Mouse (Mus musculus) embryonic facial prominence, embryonic 10.5 days (tissue): ENCODE data around the gene Agpat1. TPM values are rescaled to one million over a fixed set of nuclear protein-coding genes. Genes with fewer than 3 reads are reported as not detected.

Experiments used
- DNase-seq: peaks from one replicate; pipeline ENCODE4 v3.0.0-alpha.2; 2017; ENCODE audit warnings: low spot score
- H3K27ac ChIP-seq: fragments of 300-500 bp; sonication (generic); replicated peaks from 2 replicates; pipeline ENCODE4 v1.5.1; 2016; ENCODE audit warnings: mild to moderate bottlenecking
- H3K27me3 ChIP-seq: fragments of 300-500 bp; sonication (generic); replicated peaks from 2 replicates; pipeline ENCODE4 v1.6.1; 2016; ENCODE audit warnings: low read depth, mild to moderate bottlenecking; ENCODE audit not compliant: poor library complexity, severe bottlenecking
- H3K36me3 ChIP-seq: fragments of 300-500 bp; sonication (generic); replicated peaks from 2 replicates; pipeline ENCODE4 v1.6.1; 2016; ENCODE audit warnings: mild to moderate bottlenecking, moderate library complexity
- H3K4me1 ChIP-seq: fragments of 300-500 bp; sonication (generic); 2 replicates; pipeline ENCODE4 v1.6.1; 2016
- H3K4me3 ChIP-seq: fragments of 300-500 bp; sonication (generic); 2 replicates; pipeline ENCODE4 v1.5.1; 2016; ENCODE audit warnings: mild to moderate bottlenecking, moderate library complexity
- H3K9me3 ChIP-seq: fragments of 300-500 bp; sonication (generic); 2 replicates; pipeline ENCODE4 v1.6.1; 2016; ENCODE audit warnings: mild to moderate bottlenecking
- WGBS: fragments of 180-500 bp; shearing (Covaris S2); methylation state at CpG from one replicate; pipeline ENCODE4 v1.1.7; 2016; 5-methylcytosine and 5-hydroxymethylcytosine counted together
- polyA plus RNA-seq: library from polyadenylated mRNA; unstranded; fragments of >200 nt; fragmentation: Nextera tagmentation; extraction: Ambion mirVana; gene quantifications from 2 replicates; pipeline ENCODE4 v1.2.1, GENCODE M21; 2016

Gene Agpat1
- polyA plus RNA-seq, 1 experiment from 2014 or later: 51.3 TPM

DNA sequence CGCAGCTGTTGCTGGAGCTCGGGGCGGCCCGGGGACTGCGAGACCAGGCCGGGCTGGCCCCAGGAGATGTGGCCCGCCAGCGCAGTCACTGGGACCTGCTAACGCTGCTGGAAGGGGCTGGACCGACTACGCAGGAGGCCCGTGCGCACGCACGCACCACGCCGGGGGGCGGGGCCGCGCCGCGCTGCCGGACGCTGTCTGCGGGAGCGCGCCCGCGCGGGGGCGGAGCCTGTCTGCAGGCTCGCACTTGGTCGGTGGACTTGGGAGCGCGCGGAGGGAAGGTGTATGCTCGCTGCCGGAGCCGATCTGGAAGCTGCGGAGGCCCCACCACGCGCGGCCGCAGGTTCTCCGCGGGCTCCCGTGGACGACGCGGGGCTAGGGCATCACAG is 16.6 kb upstream of the Agpat1 start:
- under 1% methylated on average over 50 of the region's 50 CpGs for WGBS
- peak; percentile 98 for DNase-seq
- Histone ChIP-seq H3K4me3 (peak overlapping the region; percentile 86), H3K9me3 (no peaks in the 10 kb centered on the region), H3K27me3 (no peaks in the 10 kb centered on the region; the same call in 1 of the 2 replicates), H3K27ac (peak overlapping the region; percentile 97), H3K36me3 (no peaks in the 10 kb centered on the region), H3K4me1 (peaks cover 76% of the 10 kb centered on the region)

DNA sequence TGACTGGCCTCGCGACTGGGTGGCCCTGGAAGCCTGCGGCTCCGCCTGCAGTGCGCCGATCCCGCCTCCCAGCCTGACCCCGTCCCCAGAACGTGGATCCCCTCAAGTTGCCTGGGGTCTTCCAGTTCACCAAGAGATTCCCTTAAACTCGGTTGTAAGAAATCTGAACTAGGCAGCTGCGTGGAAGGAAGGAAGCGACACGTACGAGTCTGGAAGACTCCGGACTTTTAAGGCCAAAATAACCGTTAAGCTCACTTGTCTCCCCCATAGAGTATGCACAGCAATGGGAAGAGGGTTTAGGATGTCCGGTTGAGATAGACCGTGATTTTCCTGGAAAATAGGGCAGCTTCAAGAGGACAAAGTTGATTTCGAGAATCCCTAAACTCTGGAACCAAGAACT is 16.2 kb upstream of the Agpat1 start:
- no peak for DNase-seq
- 6% methylated on average over 19 of the region's 19 CpGs for WGBS
- H3K27ac ChIP-seq: peak overlapping the region; percentile 97
- H3K9me3 ChIP-seq: no peaks in the 10 kb centered on the region
- H3K4me3 ChIP-seq: peak overlapping the region; percentile 86
- H3K4me1 ChIP-seq: peaks cover 76% of the 10 kb centered on the region
- H3K27me3 ChIP-seq: no peaks in the 10 kb centered on the region; the same call in 1 of the 2 replicates
- no peaks in the 10 kb centered on the region for H3K36me3 ChIP-seq

DNA sequence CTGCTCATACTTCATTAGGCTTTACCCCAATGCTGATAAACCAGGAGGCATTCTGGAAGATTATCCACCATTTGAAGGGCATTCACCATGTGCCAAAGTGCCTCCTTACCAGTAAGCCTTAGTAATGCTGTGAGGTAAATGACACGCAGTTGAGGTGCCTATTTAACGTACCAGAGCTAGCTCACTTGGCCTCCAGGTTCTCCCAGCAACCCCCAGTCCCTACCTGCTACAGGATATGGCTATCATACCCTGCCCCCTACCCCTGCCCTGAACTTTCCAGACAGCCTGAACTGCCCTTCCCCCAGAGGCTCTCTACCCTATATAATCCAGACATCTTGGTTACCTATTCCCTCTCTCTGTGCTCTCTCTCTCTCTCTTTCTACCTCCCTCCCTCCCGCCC is 15.3 kb upstream of the Agpat1 start:
- Histone ChIP-seq H3K27me3 (no peaks in the 10 kb centered on the region; the same call in 1 of the 2 replicates), H3K4me3 (peak overlapping the region; percentile 86; the same call in 1 of the 2 replicates)

DNA sequence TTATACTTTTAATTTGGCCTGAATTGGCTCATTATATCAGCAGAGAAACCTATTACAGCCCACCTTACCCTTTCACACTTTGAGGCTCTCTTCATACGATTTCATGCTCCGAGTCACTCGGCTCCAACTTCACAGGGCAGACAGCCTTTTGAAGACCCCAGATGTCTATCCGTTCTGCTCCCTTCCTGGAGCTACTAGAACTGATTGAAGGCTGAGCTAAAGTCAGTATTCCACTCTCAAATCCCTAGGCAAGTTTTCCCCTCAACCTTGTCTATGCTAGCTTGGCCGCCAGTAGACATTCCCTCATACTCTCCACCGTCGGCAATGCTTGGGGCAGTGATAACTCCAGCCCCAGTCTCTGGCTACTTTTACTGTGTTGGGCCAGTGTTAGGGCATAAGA is 14.9 kb upstream of the Agpat1 start:
- Histone ChIP-seq H3K4me3 (peak overlapping the region; percentile 79), H3K4me1 (peaks cover 85% of the 10 kb centered on the region), H3K27me3 (no peaks in the 10 kb centered on the region; the same call in 1 of the 2 replicates), H3K27ac (peak overlapping the region; percentile 100), H3K9me3 (no peaks in the 10 kb centered on the region), H3K36me3 (peaks cover 6% of the 10 kb centered on the region)
- DNase-seq: no peak
- 41% methylated on average over 7 of the region's 7 CpGs for WGBS

More for the DNA sequence above, 15.3 kb upstream of the Agpat1 start:
- Histone ChIP-seq H3K27ac (peak overlapping the region; percentile 100; the same call in 1 of the 2 replicates), H3K36me3 (peaks cover 2% of the 10 kb centered on the region), H3K4me1 (peaks cover 81% of the 10 kb centered on the region), H3K9me3 (no peaks in the 10 kb centered on the region)
- no peak for DNase-seq
- 58% methylated on average over 3 of the region's 3 CpGs for WGBS

DNA sequence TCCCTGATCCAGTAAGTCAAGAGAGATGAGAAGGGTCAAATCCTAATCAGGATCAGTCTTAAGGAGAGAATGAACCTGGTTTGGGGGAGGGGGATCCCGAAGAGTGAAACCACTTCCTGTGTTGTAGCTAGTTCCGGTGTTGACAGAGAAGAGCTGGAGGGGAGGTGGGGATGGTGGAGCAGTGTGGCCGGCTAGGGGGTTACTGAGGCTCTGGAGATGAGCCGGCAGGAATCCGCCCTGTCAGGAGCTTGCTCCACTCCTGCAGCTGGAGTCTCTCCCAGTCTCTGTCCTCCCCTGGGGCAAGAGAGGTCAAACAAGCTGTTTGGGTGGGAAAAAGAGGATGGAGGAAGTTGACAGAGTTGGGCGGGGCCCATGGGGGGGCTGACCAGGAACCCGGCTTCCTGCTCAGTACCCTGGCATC is 14.4 kb upstream of the Agpat1 start, which contains the start of gene Gpsm3:
Gpsm3 (plus strand) TSS at position 126 of the 421 bp plus-strand sequence.
- H3K4me3 ChIP-seq: peak within 1 kb of the TSS; percentile 86
- no peaks in the 10 kb centered on the region for H3K9me3 ChIP-seq
- H3K27ac ChIP-seq: peak within 1 kb of the TSS; percentile 100
- H3K36me3 ChIP-seq: peaks cover 11% of the 10 kb centered on the region
- WGBS: 19% methylated on average over 7 of the region's 7 CpGs
- H3K4me1 ChIP-seq: peaks cover 90% of the 10 kb centered on the region
- no peaks in the 10 kb centered on the region; the same call in 1 of the 2 replicates for H3K27me3 ChIP-seq
- no peak for DNase-seq

DNA sequence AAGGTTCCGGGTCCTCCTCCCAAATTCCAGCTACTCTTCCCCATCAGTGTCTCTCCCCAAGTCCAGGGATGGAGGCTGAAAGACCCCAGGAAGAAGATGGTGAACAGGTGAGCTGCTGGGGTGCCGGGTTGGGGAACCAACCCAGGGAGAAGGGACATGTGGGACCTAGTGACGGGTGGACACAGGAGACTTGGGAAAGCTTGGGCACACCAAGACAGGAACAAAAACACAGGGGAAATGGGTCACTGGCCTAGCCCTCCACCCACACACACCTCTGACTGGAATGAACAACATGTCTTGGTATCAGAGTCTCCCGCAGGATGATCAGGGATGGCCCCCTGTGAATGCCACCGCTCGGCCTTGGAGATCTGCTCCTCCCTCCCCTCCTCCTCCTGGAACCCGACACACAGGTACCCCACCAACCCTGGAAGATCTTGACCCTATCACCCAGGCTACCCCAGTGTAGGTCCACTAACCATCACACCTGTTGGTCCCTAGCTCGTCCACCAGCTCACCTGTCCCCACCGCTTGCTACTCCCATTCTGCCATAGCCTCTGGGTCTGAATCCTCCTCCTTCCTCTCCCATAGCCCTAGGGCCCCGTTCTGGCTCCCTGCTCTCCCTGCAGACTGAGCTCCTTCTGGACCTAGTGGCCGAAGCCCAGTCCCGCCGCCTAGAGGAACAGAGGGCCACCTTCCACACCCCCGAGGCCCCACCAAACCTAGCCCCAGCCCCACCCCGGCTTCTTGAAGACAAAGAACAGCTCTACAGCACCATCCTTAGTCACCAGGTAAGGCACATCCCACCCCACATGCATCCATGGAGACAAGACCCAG is 13.7 kb upstream of the Agpat1 start:
- peak overlapping the region; percentile 100 for H3K27ac ChIP-seq
- peak overlapping the region; percentile 79 for H3K4me3 ChIP-seq
- no peaks in the 10 kb centered on the region for H3K9me3 ChIP-seq
- peaks cover 97% of the 10 kb centered on the region for H3K4me1 ChIP-seq
- no peaks in the 10 kb centered on the region; the same call in 1 of the 2 replicates for H3K27me3 ChIP-seq
- no peak for DNase-seq
- peaks cover 18% of the 10 kb centered on the region for H3K36me3 ChIP-seq
- WGBS: 60% methylated on average over 15 of the region's 15 CpGs

DNA sequence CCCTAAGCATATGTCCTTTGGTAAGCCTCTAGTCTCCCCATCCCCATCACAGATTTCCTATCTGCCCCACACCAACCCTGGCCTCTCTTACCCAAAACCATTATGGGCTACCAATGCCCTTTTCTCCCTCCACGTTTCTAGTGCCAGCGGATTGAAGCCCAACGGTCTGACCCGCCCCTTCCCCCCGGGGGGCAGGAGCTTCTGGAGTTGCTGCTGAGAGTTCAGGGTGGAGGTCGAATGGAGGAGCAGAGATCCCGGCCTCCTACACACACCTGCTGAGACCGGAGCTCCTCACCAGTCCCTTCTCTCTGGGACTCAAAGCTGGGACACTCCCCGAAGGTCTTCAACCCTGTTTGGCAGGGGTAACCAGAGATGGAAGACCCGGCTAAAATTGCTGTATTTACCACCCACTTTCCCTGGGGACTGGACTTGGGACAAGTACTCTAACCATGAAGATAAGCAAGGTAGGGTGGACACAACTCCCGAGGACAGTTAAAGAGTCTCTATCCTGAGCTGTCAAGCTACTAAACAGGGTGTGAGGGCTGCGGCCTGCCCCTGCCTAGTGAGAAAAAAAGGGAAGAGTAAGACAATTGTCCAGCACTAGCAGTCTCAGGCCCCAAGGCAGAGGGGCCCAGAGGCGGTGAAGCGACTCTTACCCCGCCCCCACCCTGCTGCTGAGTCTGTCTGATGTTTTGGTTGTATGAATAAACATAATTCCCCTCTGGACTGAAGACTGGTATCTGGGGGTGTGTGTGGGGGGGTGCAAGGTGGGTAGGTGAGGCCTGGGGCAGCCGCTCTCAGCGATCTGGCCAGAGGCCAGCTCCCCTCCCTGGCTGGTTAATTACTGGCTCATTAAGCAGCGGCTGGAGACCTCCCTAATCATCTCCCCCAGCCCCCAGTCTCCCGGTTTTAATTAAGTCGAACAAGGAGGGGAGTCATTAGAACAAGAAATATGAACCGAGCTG is 12.8 kb upstream of the Agpat1 start, which contains the start of gene Pbx2:
Pbx2 (plus strand) TSS at position 238 of the 965 bp plus-strand sequence.
- H3K4me1 ChIP-seq: peaks cover 97% of the 10 kb centered on the region
- 1% methylated on average over 21 of the region's 21 CpGs for WGBS

DNA sequence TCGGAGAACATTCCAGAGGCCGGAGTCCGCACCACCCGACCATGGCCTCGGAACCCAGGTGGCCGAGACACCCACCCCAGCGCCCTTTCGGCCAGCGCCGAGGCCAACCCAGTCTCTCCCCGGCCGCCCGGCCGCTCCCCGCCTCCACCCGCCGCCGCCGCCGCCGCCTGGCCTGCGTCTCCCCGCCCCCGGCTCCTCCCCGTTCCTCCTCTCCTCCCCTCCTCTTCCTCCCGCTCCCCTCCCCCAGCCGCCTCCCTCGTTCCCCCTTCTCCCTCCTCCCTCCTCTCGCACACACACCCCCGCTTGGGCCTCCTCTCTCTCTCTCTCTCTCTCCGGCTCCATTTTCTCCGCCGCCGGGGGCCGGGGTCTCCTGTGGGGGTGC is 12.1 kb upstream of the Agpat1 start:
- DNase-seq: peak; percentile 98
- peak overlapping the region; percentile 100 for H3K27ac ChIP-seq
- WGBS: under 1% methylated on average over 34 of the region's 35 CpGs
- H3K27me3 ChIP-seq: no peaks in the 10 kb centered on the region
- H3K9me3 ChIP-seq: no peaks in the 10 kb centered on the region
- peaks cover 32% of the 10 kb centered on the region for H3K36me3 ChIP-seq
- peak overlapping the region; percentile 79 for H3K4me3 ChIP-seq
- peaks cover 96% of the 10 kb centered on the region for H3K4me1 ChIP-seq

More for the DNA sequence above, 12.8 kb upstream of the Agpat1 start, which contains the start of gene Pbx2:
- no peaks in the 10 kb centered on the region for H3K9me3 ChIP-seq
- H3K27ac ChIP-seq: peak within 1 kb of the TSS; percentile 100
- H3K36me3 ChIP-seq: peaks cover 27% of the 10 kb centered on the region
- H3K4me3 ChIP-seq: peak within 1 kb of the TSS; percentile 79
- no peaks in the 10 kb centered on the region for H3K27me3 ChIP-seq
- DNase-seq: peak; percentile 79

DNA sequence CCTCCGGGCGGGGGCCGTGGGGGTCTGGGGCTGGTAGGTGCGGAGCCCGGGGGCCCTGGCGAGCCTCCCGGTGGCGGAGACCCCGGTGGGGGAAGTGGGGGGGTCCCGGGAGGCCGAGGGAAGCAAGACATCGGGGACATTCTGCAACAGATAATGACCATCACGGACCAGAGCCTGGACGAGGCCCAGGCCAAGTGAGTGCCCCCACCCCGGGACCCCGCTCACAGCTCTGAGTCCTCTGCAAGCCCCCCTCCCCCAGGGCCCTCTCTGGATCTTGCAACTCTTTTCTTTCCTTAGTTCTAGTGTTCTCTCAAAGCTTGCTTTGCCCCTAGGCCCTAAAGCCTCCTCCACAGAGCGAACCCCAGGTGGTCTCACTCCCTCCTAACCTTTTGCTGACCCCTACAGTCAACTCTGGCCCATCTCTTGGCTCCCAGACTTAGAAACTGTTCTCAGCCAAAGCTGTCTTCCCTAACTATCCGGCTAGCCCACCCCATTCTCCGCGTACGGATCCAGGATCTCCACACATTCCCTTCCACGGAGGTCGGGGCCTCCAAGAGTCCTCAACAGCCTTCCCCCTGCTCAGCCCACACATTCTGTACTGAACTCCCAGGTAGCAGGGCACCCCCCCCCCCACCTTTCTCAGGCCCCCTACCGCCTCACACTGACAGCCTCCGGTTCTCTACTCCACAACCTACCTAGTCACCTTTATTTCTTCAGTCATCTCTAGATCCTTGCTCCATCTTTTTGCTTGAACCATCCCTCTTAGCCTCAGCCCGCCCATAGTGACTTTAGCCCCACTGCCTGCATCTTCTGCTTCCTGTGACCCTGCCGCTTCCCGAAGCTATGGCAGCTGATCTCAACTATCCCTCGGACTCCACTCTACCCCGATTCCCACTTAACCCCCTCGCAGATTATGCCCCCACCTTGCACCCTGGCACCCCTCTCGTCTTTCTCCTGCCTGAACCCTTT is 11.2 kb upstream of the Agpat1 start:
- H3K4me1 ChIP-seq: peaks cover 93% of the 10 kb centered on the region
- WGBS: 1% methylated on average over 32 of the region's 32 CpGs

DNA sequence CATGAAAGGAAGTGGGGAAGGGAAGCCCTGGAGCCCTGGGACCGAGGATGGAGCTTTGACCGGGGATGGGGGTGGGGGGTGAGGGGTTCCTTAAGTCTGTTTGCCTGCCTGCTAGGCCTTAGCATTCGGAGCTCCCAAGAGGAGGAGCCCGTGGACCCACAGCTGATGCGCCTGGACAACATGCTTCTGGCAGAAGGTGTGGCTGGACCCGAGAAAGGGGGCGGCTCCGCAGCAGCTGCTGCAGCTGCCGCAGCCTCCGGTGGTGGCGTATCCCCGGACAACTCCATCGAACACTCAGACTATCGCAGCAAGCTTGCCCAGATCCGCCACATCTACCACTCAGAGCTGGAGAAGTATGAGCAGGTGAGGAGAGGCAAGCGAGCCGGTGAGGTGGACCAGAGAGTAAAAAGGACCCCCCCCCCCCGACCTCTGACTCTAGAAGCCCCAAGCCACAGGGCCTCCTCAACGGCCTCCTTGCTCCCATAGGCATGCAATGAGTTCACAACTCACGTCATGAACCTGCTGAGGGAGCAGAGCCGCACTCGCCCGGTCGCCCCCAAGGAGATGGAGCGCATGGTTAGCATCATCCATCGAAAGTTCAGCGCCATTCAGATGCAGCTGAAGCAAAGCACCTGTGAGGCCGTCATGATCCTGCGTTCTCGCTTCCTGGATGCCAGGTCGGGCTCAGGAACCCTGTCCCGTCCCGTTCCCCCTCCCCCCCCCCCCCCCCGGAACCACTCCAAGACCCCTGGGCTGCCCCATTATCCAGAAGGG is 10.1 kb upstream of the Agpat1 start:
- peak overlapping the region; percentile 100 for H3K27ac ChIP-seq
- H3K4me1 ChIP-seq: peaks cover 92% of the 10 kb centered on the region
- H3K36me3 ChIP-seq: peaks cover 32% of the 10 kb centered on the region
- peak; percentile 58 for DNase-seq
- 54% methylated on average over 34 of the region's 34 CpGs for WGBS
- H3K27me3 ChIP-seq: no peaks in the 10 kb centered on the region
- H3K4me3 ChIP-seq: peak overlapping the region; percentile 79
- H3K9me3 ChIP-seq: no peaks in the 10 kb centered on the region

More for the DNA sequence above, 11.2 kb upstream of the Agpat1 start:
- Histone ChIP-seq H3K27ac (peak overlapping the region; percentile 100), H3K4me3 (peak overlapping the region; percentile 79), H3K36me3 (peaks cover 32% of the 10 kb centered on the region), H3K27me3 (no peaks in the 10 kb centered on the region), H3K9me3 (no peaks in the 10 kb centered on the region)
- peak; percentile 62 for DNase-seq

DNA sequence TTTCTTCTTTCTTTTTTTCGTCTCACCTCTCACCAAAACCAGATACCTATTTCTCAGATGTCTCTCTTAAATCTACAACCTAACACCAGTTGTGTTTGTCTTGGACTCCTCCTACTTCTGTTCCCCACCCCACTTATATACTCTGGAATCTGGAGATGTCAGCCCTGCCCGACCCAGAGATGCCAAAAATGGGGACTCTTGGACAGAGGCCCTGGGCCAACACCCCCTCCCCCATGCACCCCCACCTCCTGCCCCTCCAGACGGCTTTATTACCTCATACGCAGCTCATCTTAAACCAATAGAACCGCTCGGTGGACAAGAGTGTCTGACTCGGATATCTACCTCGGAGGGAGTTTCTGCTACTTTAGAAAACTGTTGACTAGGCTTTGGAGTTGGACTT is 8.0 kb upstream of the Agpat1 start:
- Histone ChIP-seq H3K36me3 (peaks cover 46% of the 10 kb centered on the region), H3K27ac (no peak overlapping the region), H3K27me3 (no peaks in the 10 kb centered on the region), H3K9me3 (no peaks in the 10 kb centered on the region), H3K4me1 (peaks cover 74% of the 10 kb centered on the region), H3K4me3 (0 out of 2 replicates have a peak overlapping the region, but pooled peaks have one; percentile 79)
- no peak for DNase-seq
- WGBS: 78% methylated on average over 8 of the region's 8 CpGs
